Mouse (Mus musculus) hindbrain, embryonic 11.5 days (tissue): ENCODE measurements around the gene Klk14. TPM values are rescaled to one million over a fixed set of nuclear protein-coding genes. Genes with fewer than 3 reads are reported as not detected.

Experiments used
- ATAC-seq: fragments of 200-750 bp; cut with Nextera tagmentation; 2 replicates; pipeline ENCODE4 v1.8.0; 2017; ENCODE audit warnings: mild to moderate bottlenecking, moderate TSS enrichment, moderate library complexity; ENCODE audit not compliant: low FRiP score
- DNase-seq: peaks from one replicate; pipeline ENCODE4 v3.0.0-alpha.2; 2015; ENCODE audit warnings: low spot score
- H3K27ac ChIP-seq: fragments of 300-500 bp; sonication (generic); 2 replicates; pipeline ENCODE4 v1.5.1; 2014; ENCODE audit warnings: mild to moderate bottlenecking, low read depth, low read length
- H3K27me3 ChIP-seq: fragments of 300-500 bp; sonication (generic); 2 replicates; pipeline ENCODE4 v1.6.1; 2014; ENCODE audit warnings: mild to moderate bottlenecking, low read length, moderate library complexity, mixed read lengths; ENCODE audit not compliant: control insufficient read depth, insufficient read depth
- H3K36me3 ChIP-seq: fragments of 300-500 bp; sonication (generic); 2 replicates; pipeline ENCODE4 v1.6.1; 2014; ENCODE audit warnings: mild to moderate bottlenecking, low read length, moderate library complexity, mixed read lengths; ENCODE audit not compliant: control insufficient read depth, insufficient read depth
- H3K4me1 ChIP-seq: fragments of 300-500 bp; sonication (generic); replicated peaks from 2 replicates; pipeline ENCODE4 v1.6.1; 2014; ENCODE audit warnings: low read length, mixed read lengths; ENCODE audit not compliant: control insufficient read depth, insufficient read depth
- H3K4me2 ChIP-seq: fragments of 300-500 bp; sonication (generic); replicated peaks from 2 replicates; pipeline ENCODE4 v1.6.1; 2014; ENCODE audit warnings: mild to moderate bottlenecking, low read depth, low read length
- H3K4me3 ChIP-seq: fragments of 300-500 bp; sonication (generic); 2 replicates; pipeline ENCODE4 v1.5.1; 2014; ENCODE audit warnings: low read depth, low read length
- H3K9ac ChIP-seq: fragments of 300-500 bp; sonication (generic); 2 replicates; pipeline ENCODE4 v1.6.1; 2014; ENCODE audit warnings: low read depth, low read length
- H3K9me3 ChIP-seq: fragments of 300-500 bp; sonication (generic); 2 replicates; pipeline ENCODE4 v1.6.1; 2016; ENCODE audit warnings: low read length; ENCODE audit not compliant: control insufficient read depth
- WGBS: fragments of 180-500 bp; shearing (Covaris S2); extraction: QIAGEN DNeasy Blood & Tissue Kit; methylation state at CpG from one replicate; pipeline ENCODE4 v1.1.7; 2014; 5-methylcytosine and 5-hydroxymethylcytosine counted together
- polyA plus RNA-seq: library from polyadenylated mRNA; unstranded; fragments of >200 nt; fragmentation: Nextera tagmentation; extraction: Ambion mirVana; gene quantifications from 2 replicates; pipeline ENCODE4 v1.2.1, GENCODE M21; 2014

Klk14 gene
- polyA plus RNA-seq, 1 experiment from 2014 or later, result not detected

- no peaks in the 10 kb centered on the region for H3K36me3 ChIP-seq
- H3K27ac ChIP-seq, result no peak overlapping the region
- H3K9me3 ChIP-seq, result no peaks in the 10 kb centered on the region
- ATAC-seq (no peak), DNase-seq (no peak)
- no peaks in the 10 kb centered on the region for H3K27me3 ChIP-seq
- no peak overlapping the region for H3K4me2 ChIP-seq
- 77% methylated on average over 7 of the region's 7 CpGs for WGBS
- H3K9ac ChIP-seq, result no peak overlapping the region
- H3K4me3 ChIP-seq, result no peak overlapping the region
- H3K4me1 ChIP-seq, result no peaks in the 10 kb centered on the region
Measured at GRCm38 (mm10) chr7:43685088-43685487, 5.1 kb upstream of the Klk14 start.

DNA sequence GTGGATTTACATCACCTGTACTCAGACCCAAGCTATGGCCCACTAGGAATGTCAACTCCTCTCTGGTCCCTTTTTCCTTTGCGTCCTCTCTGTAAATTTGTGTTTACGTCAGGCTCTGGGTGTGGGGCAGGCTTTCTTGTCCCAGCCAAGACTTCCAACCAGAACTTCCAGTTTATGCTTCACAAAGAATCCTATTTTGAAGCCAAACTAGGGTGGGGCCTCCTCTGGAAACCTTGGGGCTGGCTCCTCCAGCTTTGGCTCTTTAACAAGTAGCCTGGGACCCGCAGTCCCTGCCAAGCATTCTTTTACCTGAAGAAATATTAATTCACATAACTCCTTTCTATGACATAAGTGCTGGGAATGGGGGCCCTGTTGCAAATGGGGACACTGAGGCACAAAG, 19.8 kb downstream of the Klk14 start:
- ATAC-seq (no peak), DNase-seq (no peak)
- Histone ChIP-seq H3K4me1 (no peaks in the 10 kb centered on the region; the same call in 1 of the 2 replicates), H3K9me3 (no peaks in the 10 kb centered on the region), H3K4me3 (no peak overlapping the region), H3K36me3 (no peaks in the 10 kb centered on the region), H3K9ac (no peak overlapping the region), H3K4me2 (no peak overlapping the region), H3K27me3 (no peaks in the 10 kb centered on the region; the same call in 1 of the 2 replicates), H3K27ac (no peak overlapping the region)
- WGBS, result 98% methylated on average over 3 of the region's 3 CpGs

DNA sequence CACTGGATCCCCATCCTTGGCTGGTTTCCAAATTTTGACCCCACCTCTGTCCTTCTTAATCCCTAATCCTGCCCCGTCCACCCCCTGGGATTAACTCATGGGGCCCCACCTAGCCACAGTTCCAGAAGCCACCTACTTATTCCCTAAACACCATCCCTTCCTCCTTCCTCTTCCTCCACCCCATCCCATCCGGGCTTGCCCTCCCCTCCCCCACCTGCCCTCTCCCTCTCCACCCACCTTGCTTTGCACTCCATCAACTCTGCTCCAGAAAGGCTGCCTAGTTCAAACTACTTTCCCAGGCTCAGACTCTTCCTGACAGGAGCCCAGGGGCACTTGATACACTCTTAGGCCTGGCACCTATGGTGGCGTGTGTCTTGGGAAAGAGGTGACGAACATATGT, 22.0 kb downstream of the Klk14 start, which contains the start of gene Klk13:
Klk13 (plus strand) TSS at position 301 of the 400 bp plus-strand sequence.
- DNase-seq (no peak), ATAC-seq (no peak)
- 63% methylated on average over 4 of the region's 4 CpGs for WGBS
- Histone ChIP-seq H3K36me3 (no peaks in the 10 kb centered on the region), H3K4me1 (no peaks in the 10 kb centered on the region; the same call in 1 of the 2 replicates), H3K9ac (no peak within 1 kb of the TSS), H3K4me3 (no peak within 1 kb of the TSS), H3K27ac (no peak within 1 kb of the TSS), H3K9me3 (no peaks in the 10 kb centered on the region), H3K4me2 (peak within 1 kb of the TSS; percentile 21; the same call in 1 of the 2 replicates), H3K27me3 (no peaks in the 10 kb centered on the region; the same call in 1 of the 2 replicates)

GRCm38 (mm10) chr7:43712917-43713316, 22.7 kb downstream of the Klk14 start:
- H3K4me3 ChIP-seq, result no peak overlapping the region
- H3K27me3 ChIP-seq, result no peaks in the 10 kb centered on the region; the same call in 1 of the 2 replicates
- H3K9me3 ChIP-seq, result no peaks in the 10 kb centered on the region
- no peak overlapping the region for H3K9ac ChIP-seq
- H3K4me2 ChIP-seq, result peak overlapping the region; percentile 11; the same call in 1 of the 2 replicates
- DNase-seq (peak; percentile 2), ATAC-seq (no peak)
- H3K36me3 ChIP-seq, result no peaks in the 10 kb centered on the region
- no peaks in the 10 kb centered on the region; the same call in 1 of the 2 replicates for H3K4me1 ChIP-seq
- 3% methylated on average over 9 of the region's 9 CpGs for WGBS
- no peak overlapping the region for H3K27ac ChIP-seq

DNA sequence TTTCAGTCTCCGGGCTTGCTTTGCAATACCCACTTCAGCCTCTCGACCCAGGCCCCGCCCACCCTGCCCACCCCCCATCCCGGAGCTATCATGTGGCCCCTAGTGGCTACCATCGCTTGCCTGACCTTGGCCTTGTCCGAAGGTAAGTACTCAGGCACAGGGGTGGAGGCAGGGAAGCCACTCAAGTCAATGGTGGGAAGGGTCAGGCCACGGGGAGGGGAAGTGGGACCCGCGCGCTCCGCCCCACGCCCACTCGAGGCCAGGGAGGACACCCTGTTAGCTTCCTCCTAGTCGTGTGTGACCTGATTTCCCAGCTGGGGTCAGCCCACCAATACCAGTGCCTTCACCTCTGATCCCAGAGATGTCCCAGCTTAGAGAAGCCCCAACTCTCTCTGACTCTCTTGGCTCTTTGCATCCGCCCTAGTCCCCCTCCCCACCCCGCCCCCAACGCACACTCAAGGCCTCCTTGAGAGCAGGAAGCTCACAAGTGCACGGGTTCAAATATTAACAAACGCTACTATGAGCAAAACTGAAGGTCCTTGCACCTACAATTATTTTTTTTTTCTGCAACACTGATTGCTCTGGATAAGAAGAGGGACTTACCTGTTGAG, 23.6 kb downstream of the Klk14 start:
- Histone ChIP-seq H3K36me3 (no peaks in the 10 kb centered on the region), H3K9ac (no peak overlapping the region), H3K27ac (no peak overlapping the region), H3K4me3 (no peak overlapping the region), H3K27me3 (no peaks in the 10 kb centered on the region; the same call in 1 of the 2 replicates), H3K9me3 (no peaks in the 10 kb centered on the region), H3K4me1 (no peaks in the 10 kb centered on the region; the same call in 1 of the 2 replicates), H3K4me2 (peak overlapping the region; percentile 21; the same call in 1 of the 2 replicates)
- WGBS, result 4% methylated on average over 19 of the region's 19 CpGs
- no peak for DNase-seq
- no peak for ATAC-seq

Other genes with a start within 250 kb of the Klk14 start
- gene Cldnd2, start 249.6 kb upstream of the Klk14 start, polyA plus RNA-seq, result not detected in 2 replicates
- gene Etfb, start 246.3 kb upstream of the Klk14 start, polyA plus RNA-seq, result 192 and 206 TPM in 2 replicates
- gene Gm45233, start 246.3 kb upstream of the Klk14 start, polyA plus RNA-seq, result 0.31 TPM in 1 of 2 replicates, not detected in the other
- 2.6 and 2.8 TPM in 2 replicates for gene Vsig10l, start 227.3 kb upstream of the Klk14 start, polyA plus RNA-seq
- 2.7 and 2.9 TPM in 2 replicates for gene Iglon5, start 200.3 kb upstream of the Klk14 start, polyA plus RNA-seq
- gene 4931406B18Rik, start 184.5 kb upstream of the Klk14 start, polyA plus RNA-seq, result not detected in 2 replicates
- 1.2 and 1.8 TPM in 2 replicates for gene Cd33, start 146.0 kb upstream of the Klk14 start, polyA plus RNA-seq
- 6.7 and 7.7 TPM in 2 replicates for gene Zfp658, start 128.2 kb upstream of the Klk14 start, polyA plus RNA-seq
- gene Zfp719, start 110.8 kb upstream of the Klk14 start, polyA plus RNA-seq, result 17.1 and 18.5 TPM in 2 replicates
- 0.43 and 1.3 TPM in 2 replicates for gene Zfp819, start 83.2 kb upstream of the Klk14 start, polyA plus RNA-seq
- gene Ceacam18, start 55.7 kb upstream of the Klk14 start, polyA plus RNA-seq, result not detected in 2 replicates
- gene Siglece, start 30.3 kb upstream of the Klk14 start, polyA plus RNA-seq, result 0.42 and 0.46 TPM in 2 replicates
- gene Ctu1, start 18.4 kb upstream of the Klk14 start, polyA plus RNA-seq, result 9.0 and 9.7 TPM in 2 replicates
- 0.13 TPM in 1 of 2 replicates, not detected in the other for gene Klk13, start 22.1 kb downstream of the Klk14 start, polyA plus RNA-seq
- not detected in 2 replicates for gene Klk12, start 78.5 kb downstream of the Klk14 start, polyA plus RNA-seq
- 0.14 TPM in 1 of 2 replicates, not detected in the other for gene Klk11, start 84.2 kb downstream of the Klk14 start, polyA plus RNA-seq
- 0.32 and 0.53 TPM in 2 replicates for gene Klk10, start 90.6 kb downstream of the Klk14 start, polyA plus RNA-seq
- 0.23 TPM in 1 of 2 replicates, not detected in the other for gene Klk9, start 101.5 kb downstream of the Klk14 start, polyA plus RNA-seq
- 10.9 and 11.0 TPM in 2 replicates for gene Klk8, start 107.2 kb downstream of the Klk14 start, polyA plus RNA-seq
- 0.11 TPM in 1 of 2 replicates, not detected in the other for gene Klk7, start 120.9 kb downstream of the Klk14 start, polyA plus RNA-seq
- gene Klk6, start 134.1 kb downstream of the Klk14 start, polyA plus RNA-seq, result not detected in 2 replicates
- 0.31 and 0.39 TPM in 2 replicates for gene Klk5, start 151.6 kb downstream of the Klk14 start, polyA plus RNA-seq
- gene Klk4, start 190.7 kb downstream of the Klk14 start, polyA plus RNA-seq, result 0.20 TPM in 1 of 2 replicates, not detected in the other
- not detected in 2 replicates for gene Klk15, start 243.3 kb downstream of the Klk14 start, polyA plus RNA-seq